Mouse (Mus musculus) gastrocnemius, postnatal 25 days (tissue): ENCODE measurements around the gene Sgk2. TPM values are rescaled to one million over a fixed set of nuclear protein-coding genes. Genes with fewer than 3 reads are reported as not detected.

Source experiments
- DNase-seq: peaks from one replicate; pipeline ENCODE4 v3.0.0; 2022
- total RNA-seq, 2 experiments: library from RNA; stranded (reverse); gene quantifications; 1 replicate in 1 of 2; 2 replicates in 1 of 2; pipeline ENCODE4 v1.2.3; 2021

Sgk2 gene
- total RNA-seq, 2 experiments from 2014 or later = not detected

DNA sequence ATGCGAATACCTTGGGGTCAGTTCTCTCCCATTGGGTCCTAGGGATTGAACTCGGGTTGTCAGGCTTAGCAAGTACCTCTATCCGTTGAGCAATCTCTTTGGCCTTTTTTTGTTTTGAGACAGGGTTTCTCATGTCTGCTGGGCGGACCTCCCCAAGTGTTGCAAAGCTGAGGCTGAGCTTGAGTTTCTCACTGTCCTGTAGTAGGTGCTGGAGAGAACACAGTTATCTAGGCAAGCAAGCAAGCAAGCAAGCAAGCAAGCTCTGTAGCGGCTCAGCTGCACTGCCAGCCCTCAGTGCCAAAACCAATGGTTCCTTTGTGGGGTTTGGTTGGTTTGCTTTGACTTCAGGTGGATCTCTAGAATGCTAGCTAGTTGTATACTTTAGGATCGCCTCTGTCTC is 73.5 kb downstream of the Sgk2 start:
- no peak for DNase-seq

DNA sequence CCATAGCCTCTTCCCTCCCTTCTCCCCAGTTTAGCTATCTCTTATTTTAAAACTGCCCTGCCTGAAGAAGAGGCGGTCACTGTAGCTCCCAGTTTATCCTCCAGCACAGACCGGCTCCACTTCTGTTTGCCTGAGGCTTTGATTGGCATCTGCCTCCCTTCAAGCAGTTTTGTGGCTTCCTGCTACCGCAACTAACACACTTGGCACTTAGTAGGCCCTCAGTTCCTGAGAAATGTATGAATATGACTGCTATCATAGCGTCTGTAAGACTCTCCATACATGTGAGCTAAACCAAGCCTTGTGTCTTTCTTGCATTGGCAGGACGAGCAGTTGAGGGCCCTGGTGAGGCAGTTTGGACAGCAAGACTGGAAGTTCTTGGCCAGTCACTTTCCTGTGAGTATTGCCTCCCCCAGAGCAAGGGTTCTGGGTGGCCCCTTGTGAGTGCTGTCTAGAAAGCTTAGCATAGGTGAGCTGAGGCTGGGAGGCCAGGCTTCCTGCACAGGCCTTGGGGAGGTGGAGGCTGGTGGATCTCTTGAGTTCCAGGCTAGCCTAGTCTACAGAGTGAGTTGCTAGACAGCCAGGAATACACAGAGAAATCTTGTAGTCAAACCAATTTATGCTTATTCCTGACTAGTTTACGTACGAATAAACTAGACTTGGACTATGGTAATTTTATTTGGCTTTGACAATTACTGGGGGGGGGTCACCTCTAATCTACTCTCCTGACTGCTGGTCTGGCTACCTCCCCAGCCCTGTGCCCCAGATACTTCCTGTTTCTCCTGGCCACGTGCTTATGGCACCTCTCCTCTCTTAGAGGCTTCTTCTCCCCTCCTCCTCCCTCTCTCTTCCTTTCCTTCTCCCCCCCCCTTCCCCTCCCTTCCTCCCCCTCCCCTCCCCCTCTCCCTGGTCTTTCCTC is 74.3 kb downstream of the Sgk2 start:
- DNase-seq = no peak

DNA sequence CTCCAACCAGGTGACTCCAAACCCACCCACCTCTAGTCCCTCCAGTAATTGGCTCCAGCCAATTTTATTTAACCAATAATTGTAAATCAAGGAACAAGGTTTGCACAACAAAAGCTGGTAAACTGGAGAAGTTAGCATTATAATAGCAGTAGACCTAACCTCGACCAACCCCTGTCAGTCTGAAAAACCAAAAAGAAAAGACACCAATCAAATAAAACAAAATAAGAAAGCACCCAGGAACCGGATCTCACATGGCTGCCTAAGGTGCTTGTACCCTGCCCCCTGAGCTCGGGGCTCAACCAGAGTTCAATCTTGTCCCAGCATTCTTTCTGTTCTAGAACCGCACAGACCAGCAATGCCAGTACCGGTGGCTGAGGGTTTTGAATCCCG is 75.0 kb downstream of the Sgk2 start:
- no peak for DNase-seq

Other genes with a start within 250 kb of the Sgk2 start
- gene Srsf6, start 55.8 kb upstream of the Sgk2 start, total RNA-seq = 10 to 100 TPM; 40.2 to 45.2 TPM
- under 1 TPM in 1 of 2 experiments, not detected in 1; 0.13 TPM for gene L3mbtl1, start 43.9 kb upstream of the Sgk2 start, total RNA-seq
- 10 to 100 TPM; 10.6 to 12.6 TPM for gene Ift52, start 30.0 kb downstream of the Sgk2 start, total RNA-seq
- under 1 TPM; 0.56 to 0.70 TPM for gene Mybl2, start 67.4 kb downstream of the Sgk2 start, total RNA-seq
- gene Gtsf1l, start 100.5 kb downstream of the Sgk2 start, total RNA-seq = not detected
- gene Tox2, start 215.8 kb downstream of the Sgk2 start, total RNA-seq = under 1 TPM; 0.10 to 0.32 TPM